Mouse (Mus musculus): Measurements from ENCODE around the gene Olfr1121.
"Not testable (repeated sequence)": the region's sequence is repeated elsewhere in the genome, so short reads cannot be mapped to it uniquely, and the experiment has no call there.

Gene Olfr1121

GRCm38 (mm10) chr2:87369595-87369994 is at the start of gene Olfr1121:
Olfr1121 (plus strand) TSS chr2:87369895.
- in situ Hi-C loops (cut with MboI) = no loop called here

GRCm38 (mm10) chr2:87354515-87354914 is 15.2 kb upstream of the Olfr1121 start, which contains the start of gene Olfr1120:
Olfr1120 (plus strand) TSS chr2:87354815.
- in situ Hi-C loops (cut with MboI) = no loop called here

- in situ Hi-C loops (cut with MboI) = not testable (repeated sequence)
Observed at GRCm38 (mm10) chr2:87360121-87360520, 9.6 kb upstream of the Olfr1121 start.

- in situ Hi-C loops (cut with MboI) = no loop called here
Observed at GRCm38 (mm10) chr2:87371726-87372125, 2.0 kb downstream of the Olfr1121 start.

GRCm38 (mm10) chr2:87383935-87384334 is 14.2 kb downstream of the Olfr1121 start:
- in situ Hi-C loops (cut with MboI) = no loop called here

- in situ Hi-C loops (cut with MboI) = no loop called here
Observed at GRCm38 (mm10) chr2:87385549-87385948, 15.9 kb downstream of the Olfr1121 start, which contains the start of gene Olfr1122. Olfr1122 (plus strand) TSS chr2:87385849.

- in situ Hi-C loops (cut with MboI) = not testable (repeated sequence)
Observed at GRCm38 (mm10) chr2:87393605-87394004, 23.9 kb downstream of the Olfr1121 start.

- in situ Hi-C loops (cut with MboI) = not testable (repeated sequence)
Observed at GRCm38 (mm10) chr2:87394686-87395085, 25.0 kb downstream of the Olfr1121 start.

GRCm38 (mm10) chr2:87416335-87416734 is 46.6 kb downstream of the Olfr1121 start, which contains the start of gene Olfr1123:
Olfr1123 (plus strand) TSS chr2:87416635.
- in situ Hi-C loops (cut with MboI) = no loop called here

Data from mature B cell (primary cell).